In the genomic region with DNA sequence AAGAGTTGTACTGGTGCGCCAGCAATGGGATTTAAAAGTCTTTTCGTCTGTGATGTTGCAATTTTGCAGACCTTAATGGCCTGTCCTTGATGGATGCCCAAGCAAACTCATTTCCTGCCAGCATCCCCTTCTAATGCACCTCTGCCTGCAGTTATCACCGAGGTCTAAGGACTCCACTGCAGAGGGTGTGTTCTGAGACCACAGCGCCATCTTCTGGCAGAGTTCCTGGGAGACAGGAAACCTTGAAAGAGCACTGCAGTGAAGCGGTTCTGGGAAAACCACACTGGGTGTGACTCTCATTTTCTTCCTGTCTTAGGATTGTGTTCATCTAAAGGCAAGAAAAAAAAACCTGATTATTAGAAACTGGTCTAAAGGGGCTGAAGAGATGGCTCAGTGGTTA, we compare ENCODE assay signal across 8 mouse cellular contexts. TPM values are rescaled to one million over a fixed set of nuclear protein-coding genes. Genes with fewer than 3 reads are reported as not detected.
A peak's percentile ranks its signal among the peaks of the same experiment; 100 is the strongest.
DNase-seq lines count a peak whose midpoint lies in the region; ATAC-seq and TF ChIP-seq lines count a peak whose summit lies in the region.

No protein-coding gene starts in this region.

- in situ Hi-C loops in ES-E14 (cut with MboI; ENCODE audit: low sequenced_read_pairs in 2 of 2, unreplicated experiment in 2 of 2): no loop called here

- 54% methylated on average over 5 of the region's 5 CpGs for WGBS in embryonic facial prominence, embryonic 11.5 days
- WGBS in heart, postnatal 0 days: 49% methylated on average over 5 of the region's 5 CpGs

- H3K27ac ChIP-seq in ES-E14 (ENCODE audit: insufficient read depth, low read depth, low read length, poor library complexity, severe bottlenecking): no peak overlapping the region
- no peak overlapping the region for H3K27ac ChIP-seq in embryonic facial prominence, embryonic 11.5 days (replicated peaks; ENCODE audit: low read depth, low read length)
- no peak overlapping the region for H3K27ac ChIP-seq in heart, postnatal 0 days (ENCODE audit: low read depth)

- TF ChIP-seq EP300 in heart, postnatal 0 days (IDR thresholded peaks at IDR 0.05; ENCODE audit: low read depth): no peak

- H3K4me2 ChIP-seq in embryonic facial prominence, embryonic 11.5 days (ENCODE audit: low read depth, low read length): no peak overlapping the region
- no peak overlapping the region for H3K4me2 ChIP-seq in heart, postnatal 0 days (ENCODE audit: low read depth, low read length)

- H3K9me3 ChIP-seq in ES-E14 (ENCODE audit: control insufficient read depth, insufficient read depth, low read depth, low read length): no peaks in the 10 kb centered on the region
- no peaks in the 10 kb centered on the region for H3K9me3 ChIP-seq in embryonic facial prominence, embryonic 11.5 days (replicated peaks; ENCODE audit: control insufficient read depth, low read length)
- H3K9me3 ChIP-seq in heart, postnatal 0 days (replicated peaks; ENCODE audit: control insufficient read depth, low read length): no peaks in the 10 kb centered on the region

- no peak overlapping the region for H3K4me3 ChIP-seq in ES-E14 (ENCODE audit: insufficient read depth in 1 of 2, low read depth in 1 of 2, low read length in 2 of 2, poor library complexity in 1 of 2, severe bottlenecking in 1 of 2)
- no peak overlapping the region for H3K4me3 ChIP-seq in embryonic facial prominence, embryonic 11.5 days (ENCODE audit: low read depth, low read length)
- no peak overlapping the region for H3K4me3 ChIP-seq in heart, postnatal 0 days (ENCODE audit: low read depth, low read length)

- H3K27me3 ChIP-seq in embryonic facial prominence, embryonic 11.5 days (ENCODE audit: control insufficient read depth, insufficient read depth, low read length): no peaks in the 10 kb centered on the region
- H3K27me3 ChIP-seq in heart, postnatal 0 days (ENCODE audit: control insufficient read depth, insufficient read depth, low read length): no peaks in the 10 kb centered on the region

- ATAC-seq in embryonic facial prominence, embryonic 11.5 days (replicated peaks; ENCODE audit: insufficient number of reproducible peaks, low FRiP score, low TSS enrichment, low read depth): 0 out of 2 replicates have a peak, but pooled peaks have one; percentile 48
- peak; percentile 47; the same call in 1 of the 2 replicates for ATAC-seq in heart, postnatal 0 days (ENCODE audit: insufficient read depth, low read depth)
- no peak for ATAC-seq in activated CD4-positive, CD25-positive, alpha-beta regulatory T cell, adult 4 months

- DNase-seq in ES-E14 (ENCODE audit: low read depth, low spot score): peak; percentile 88
- peak; percentile 72 for DNase-seq in adrenal gland, postnatal 25 days
- peak; percentile 78 for DNase-seq in embryonic facial prominence, embryonic 11.5 days (ENCODE audit: low spot score)
- DNase-seq in heart, postnatal 0 days (ENCODE audit: low spot score): no peak
- peak; percentile 74 to 75 for DNase-seq in layer of hippocampus, postnatal 10 days (ENCODE audit: low spot score in 2 of 2)
- peak; percentile 71 for DNase-seq in lung, postnatal 10 days
- DNase-seq in retina, embryonic 14.5 days (ENCODE audit: low spot score): peak; percentile 87

- H3K36me3 ChIP-seq in ES-E14 (ENCODE audit: control insufficient read depth, insufficient read depth, low read length, poor library complexity, severe bottlenecking): no peaks in the 10 kb centered on the region
- H3K36me3 ChIP-seq in embryonic facial prominence, embryonic 11.5 days (replicated peaks; ENCODE audit: control insufficient read depth, insufficient read depth, low read depth, low read length): no peaks in the 10 kb centered on the region
- no peaks in the 10 kb centered on the region for H3K36me3 ChIP-seq in heart, postnatal 0 days (replicated peaks; ENCODE audit: control insufficient read depth, insufficient read depth, low read length)

- H3K4me1 ChIP-seq in ES-E14 (ENCODE audit: control insufficient read depth in 2 of 2, insufficient read depth in 2 of 2, low read length in 2 of 2, poor library complexity in 1 of 2): no peaks in the 10 kb centered on the region
- no peaks in the 10 kb centered on the region for H3K4me1 ChIP-seq in embryonic facial prominence, embryonic 11.5 days (ENCODE audit: control insufficient read depth, insufficient read depth, low read length)
- no peaks in the 10 kb centered on the region for H3K4me1 ChIP-seq in heart, postnatal 0 days (ENCODE audit: control insufficient read depth, insufficient read depth)

- TF ChIP-seq CTCF in heart, postnatal 0 days (IDR thresholded peaks at IDR 0.05; ENCODE audit: low read depth): peak; percentile 62

- no peak overlapping the region for H3K9ac ChIP-seq in ES-E14 (ENCODE audit: insufficient read depth, low read depth, low read length, poor library complexity, severe bottlenecking)
- no peak overlapping the region for H3K9ac ChIP-seq in embryonic facial prominence, embryonic 11.5 days (replicated peaks; ENCODE audit: low read length)
- no peak overlapping the region for H3K9ac ChIP-seq in heart, postnatal 0 days (replicated peaks; ENCODE audit: low read depth, low read length)

TF ChIP-seq in ES-E14, 5 proteins besides CTCF, POLR2A, EP300 and RAD21:
- TF ChIP-seq ZNF384 (IDR thresholded peaks at IDR 0.05; ENCODE audit: low read depth, low read length) (no peak), ZC3H11A (IDR thresholded peaks at IDR 0.05; ENCODE audit: borderline replicate concordance, low read depth, low read length) (peak; percentile 42; the same call in 1 of the 2 replicates)

RNA-seq across cellular contexts. Expression of a gene that starts 53.0 kb away (rescaled TPM):
- total RNA-seq in ES-E14 (2012; rRNA removed): 12.9 and 15.2 TPM in 2 replicates
- total RNA-seq in adrenal gland, postnatal 25 days (2021): 57.0 and 61.8 TPM in 2 replicates
- 26.1 and 33.1 TPM in 2 replicates for polyA plus RNA-seq in embryonic facial prominence, embryonic 11.5 days (2014; fragmentation: Nextera tagmentation; extraction: Ambion mirVana)
- 138 and 177 TPM in 2 replicates for total RNA-seq in heart, postnatal 0 days (2014; rRNA removed; ENCODE audit: low replicate concordance)
- 38.8 and 45.1 TPM in 2 replicates for polyA plus RNA-seq in heart, postnatal 0 days (2015; fragmentation: Nextera tagmentation; extraction: Ambion mirVana)
- 100 to 1,000 TPM; 884 to 907 TPM for total RNA-seq in layer of hippocampus, postnatal 10 days (2021)
- under 1 TPM in 1 of 2 experiments, not detected in 1; 0.50 TPM for polyA plus RNA-seq in activated CD4-positive, CD25-positive, alpha-beta regulatory T cell, adult 4 months (2017; shearing (Covaris generic))
